Mouse (Mus musculus): Measurements from ENCODE around the gene Lcat. TPM values are rescaled to one million over a fixed set of nuclear protein-coding genes. Genes with fewer than 3 reads are reported as not detected.

The Lcat gene
- polyA plus RNA-seq, 1 experiment from 2014 or later: 0.74 TPM

DNA sequence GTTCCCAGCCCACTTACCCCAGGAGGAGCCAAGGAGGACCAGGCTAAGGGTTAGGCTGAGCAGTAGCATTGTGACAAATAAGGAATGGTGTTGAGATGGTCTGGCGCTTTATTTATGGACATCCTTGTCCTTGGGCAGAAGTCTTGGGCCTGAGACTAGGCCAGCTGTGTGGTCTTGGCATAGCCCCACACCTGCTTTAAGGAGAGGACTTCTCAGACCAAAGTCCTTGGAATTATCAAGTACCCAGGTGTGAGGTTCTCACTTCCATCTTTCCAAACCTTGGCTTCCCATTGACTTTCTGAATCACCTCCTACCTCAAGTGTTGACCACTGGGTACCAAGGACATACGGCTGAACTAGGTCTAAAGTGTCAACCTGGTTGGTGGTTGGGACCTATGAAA, 9.4 kb downstream of the Lcat start, which contains the start of gene Ctrl:
Gene Ctrl, minus strand, starts transcription at position 101 of the 400 bp plus-strand sequence.
- WGBS: 92% methylated on average over 2 of the region's 2 CpGs
- ATAC-seq: no peak
- H3K36me3 ChIP-seq (ENCODE audit: insufficient read depth, low read length): peaks cover 10% of the 10 kb centered on the region; the same call in 1 of the 2 replicates
- no peak within 1 kb of the TSS for H3K4me3 ChIP-seq (ENCODE audit: low read depth, low read length)
- H3K9ac ChIP-seq (replicated peaks; ENCODE audit: low read depth): no peak within 1 kb of the TSS
- no peak for TF ChIP-seq EP300 (IDR thresholded peaks at IDR 0.05)
- no peak for TF ChIP-seq CTCF (IDR thresholded peaks at IDR 0.05)
- no peaks in the 10 kb centered on the region for H3K9me3 ChIP-seq (ENCODE audit: low read length)
- H3K4me2 ChIP-seq (replicated peaks; ENCODE audit: low read depth, low read length): no peak within 1 kb of the TSS
- H3K27ac ChIP-seq (ENCODE audit: low read length): no peak within 1 kb of the TSS
- H3K4me1 ChIP-seq (ENCODE audit: insufficient read depth, low read depth, low read length): peaks cover 5% of the 10 kb centered on the region; the same call in 1 of the 2 replicates
- DNase-seq (ENCODE audit: low spot score): no peak
- H3K27me3 ChIP-seq (replicated peaks; ENCODE audit: insufficient read depth, low read length): no peaks in the 10 kb centered on the region

DNA sequence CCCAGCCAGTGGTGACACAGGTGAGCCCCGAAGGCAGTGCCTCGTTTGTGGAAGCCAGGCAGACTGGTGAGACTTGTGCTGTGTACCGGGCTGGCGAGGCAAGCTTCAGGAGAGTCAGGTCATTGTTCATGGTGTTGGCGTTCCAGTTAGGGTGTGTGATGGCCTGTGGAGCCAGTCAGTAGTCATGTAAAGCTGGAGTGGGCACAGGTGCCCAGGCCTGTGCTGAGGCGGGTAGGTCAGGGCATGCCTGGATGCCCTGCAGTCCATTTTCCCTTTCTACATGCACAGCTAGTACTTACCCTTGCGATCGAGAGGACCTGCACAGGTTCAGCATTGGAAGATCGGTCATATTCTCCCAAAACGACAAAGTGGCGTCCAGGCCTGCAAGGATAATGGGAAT, 10.7 kb downstream of the Lcat start:
- H3K27me3 ChIP-seq (replicated peaks; ENCODE audit: insufficient read depth, low read length): no peaks in the 10 kb centered on the region
- 88% methylated on average over 11 of the region's 11 CpGs for WGBS
- DNase-seq (ENCODE audit: low spot score): no peak

DNA sequence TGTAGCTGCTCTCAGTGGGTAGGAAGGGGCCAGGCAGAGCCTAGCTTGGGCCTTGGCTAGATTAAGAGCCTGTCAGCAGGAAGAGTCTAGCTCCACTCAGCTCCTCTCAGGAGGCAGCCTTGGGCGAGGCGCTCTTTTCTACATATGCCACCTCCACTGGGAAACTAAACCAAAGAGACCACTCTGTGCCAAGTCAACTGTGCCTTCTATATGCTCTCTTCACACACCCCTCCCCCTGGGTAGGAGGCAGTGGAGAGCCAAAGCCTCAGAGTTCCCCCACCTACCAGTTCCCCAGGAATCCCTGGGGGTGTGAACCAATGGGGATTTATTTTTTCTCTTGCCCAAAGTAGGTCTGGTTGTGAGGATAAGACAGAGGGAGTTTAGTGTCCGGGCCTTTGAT, 11.9 kb downstream of the Lcat start:
- Histone ChIP-seq H3K9ac (replicated peaks; ENCODE audit: low read depth) (no peak overlapping the region), H3K4me2 (replicated peaks; ENCODE audit: low read depth, low read length) (no peak overlapping the region), H3K27ac (ENCODE audit: low read length) (no peak overlapping the region), H3K27me3 (replicated peaks; ENCODE audit: insufficient read depth, low read length) (no peaks in the 10 kb centered on the region), H3K9me3 (ENCODE audit: low read length) (no peaks in the 10 kb centered on the region), H3K36me3 (ENCODE audit: insufficient read depth, low read length) (peaks cover 10% of the 10 kb centered on the region; the same call in 1 of the 2 replicates), H3K4me3 (ENCODE audit: low read depth, low read length) (no peak overlapping the region), H3K4me1 (ENCODE audit: insufficient read depth, low read depth, low read length) (no peaks in the 10 kb centered on the region; the same call in 1 of the 2 replicates)
- no peak for TF ChIP-seq CTCF (IDR thresholded peaks at IDR 0.05)
- no peak for DNase-seq (ENCODE audit: low spot score)
- no peak for ATAC-seq
- WGBS: 90% methylated on average over 3 of the region's 3 CpGs

More for the DNA sequence above, 10.7 kb downstream of the Lcat start:
- H3K4me2 ChIP-seq (replicated peaks; ENCODE audit: low read depth, low read length): no peak overlapping the region
- no peak for ATAC-seq
- H3K4me1 ChIP-seq (ENCODE audit: insufficient read depth, low read depth, low read length): peaks cover 5% of the 10 kb centered on the region; the same call in 1 of the 2 replicates
- H3K27ac ChIP-seq (ENCODE audit: low read length): no peak overlapping the region
- H3K9me3 ChIP-seq (ENCODE audit: low read length): no peaks in the 10 kb centered on the region
- TF ChIP-seq CTCF (IDR thresholded peaks at IDR 0.05): no peak
- no peak for TF ChIP-seq EP300 (IDR thresholded peaks at IDR 0.05)
- no peak overlapping the region for H3K9ac ChIP-seq (replicated peaks; ENCODE audit: low read depth)
- peaks cover 10% of the 10 kb centered on the region; the same call in 1 of the 2 replicates for H3K36me3 ChIP-seq (ENCODE audit: insufficient read depth, low read length)
- no peak overlapping the region for H3K4me3 ChIP-seq (ENCODE audit: low read depth, low read length)

DNA sequence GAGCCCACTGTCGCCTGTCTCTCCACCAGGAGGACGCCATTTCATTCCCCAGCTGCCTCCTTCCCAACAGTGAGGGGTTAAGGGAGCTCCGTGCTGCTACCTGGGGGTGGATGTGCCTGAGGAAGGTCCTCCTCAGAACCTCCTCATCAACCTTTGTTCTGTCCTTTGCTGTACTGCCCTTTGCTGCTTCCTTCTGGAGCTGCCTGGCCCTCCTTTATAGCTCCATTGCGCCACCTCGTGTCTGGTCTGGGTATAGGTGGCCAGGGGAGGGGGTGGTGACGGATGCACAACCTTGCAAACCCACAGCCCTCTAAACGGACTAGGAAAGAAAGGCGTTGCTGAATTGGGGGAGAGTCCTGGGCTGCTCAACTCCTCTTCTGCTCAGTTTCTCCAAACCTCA, 12.6 kb downstream of the Lcat start:
- Histone ChIP-seq H3K36me3 (ENCODE audit: insufficient read depth, low read length) (peaks cover 10% of the 10 kb centered on the region; the same call in 1 of the 2 replicates), H3K4me3 (ENCODE audit: low read depth, low read length) (no peak overlapping the region), H3K27me3 (replicated peaks; ENCODE audit: insufficient read depth, low read length) (no peaks in the 10 kb centered on the region), H3K9ac (replicated peaks; ENCODE audit: low read depth) (no peak overlapping the region), H3K27ac (ENCODE audit: low read length) (no peak overlapping the region), H3K4me2 (replicated peaks; ENCODE audit: low read depth, low read length) (no peak overlapping the region), H3K4me1 (ENCODE audit: insufficient read depth, low read depth, low read length) (no peaks in the 10 kb centered on the region), H3K9me3 (ENCODE audit: low read length) (no peaks in the 10 kb centered on the region)
- DNase-seq (ENCODE audit: low spot score): peak; percentile 75
- WGBS: 19% methylated on average over 8 of the region's 8 CpGs
- TF ChIP-seq EP300 (IDR thresholded peaks at IDR 0.05) (no peak), CTCF (IDR thresholded peaks at IDR 0.05) (peak; percentile 96)
- peak; percentile 64; the same call in 1 of the 2 replicates for ATAC-seq

DNA sequence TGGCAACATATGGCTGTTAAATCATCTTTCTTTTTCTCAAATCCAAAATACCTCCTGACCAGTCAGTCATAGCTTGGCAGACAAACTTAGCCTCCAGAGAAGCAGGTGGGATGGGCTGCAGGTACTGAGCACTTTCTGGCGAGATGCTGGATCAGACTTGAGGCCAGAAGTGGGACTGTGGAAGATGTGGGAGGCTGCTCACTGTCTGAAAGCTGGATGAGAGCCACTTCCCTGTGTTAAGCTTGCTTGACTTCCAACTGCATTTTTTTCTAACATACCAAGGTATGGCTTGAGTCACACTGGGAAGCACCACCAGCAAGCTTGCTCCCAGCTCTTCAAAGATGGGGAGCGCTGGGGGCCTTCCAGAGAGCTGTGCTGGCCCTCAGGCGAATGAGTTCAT, 18.1 kb downstream of the Lcat start:
- TF ChIP-seq CTCF (IDR thresholded peaks at IDR 0.05) (no peak), EP300 (IDR thresholded peaks at IDR 0.05) (no peak)
- Histone ChIP-seq H3K9ac (replicated peaks; ENCODE audit: low read depth) (no peak overlapping the region), H3K27me3 (replicated peaks; ENCODE audit: insufficient read depth, low read length) (no peaks in the 10 kb centered on the region), H3K4me1 (ENCODE audit: insufficient read depth, low read depth, low read length) (no peaks in the 10 kb centered on the region), H3K4me2 (replicated peaks; ENCODE audit: low read depth, low read length) (no peak overlapping the region), H3K36me3 (ENCODE audit: insufficient read depth, low read length) (peaks cover 2% of the 10 kb centered on the region; the same call in 1 of the 2 replicates), H3K4me3 (ENCODE audit: low read depth, low read length) (no peak overlapping the region), H3K27ac (ENCODE audit: low read length) (no peak overlapping the region), H3K9me3 (ENCODE audit: low read length) (no peaks in the 10 kb centered on the region)
- ATAC-seq (no peak), DNase-seq (ENCODE audit: low spot score) (no peak)
- 61% methylated on average over 3 of the region's 3 CpGs for WGBS

DNA sequence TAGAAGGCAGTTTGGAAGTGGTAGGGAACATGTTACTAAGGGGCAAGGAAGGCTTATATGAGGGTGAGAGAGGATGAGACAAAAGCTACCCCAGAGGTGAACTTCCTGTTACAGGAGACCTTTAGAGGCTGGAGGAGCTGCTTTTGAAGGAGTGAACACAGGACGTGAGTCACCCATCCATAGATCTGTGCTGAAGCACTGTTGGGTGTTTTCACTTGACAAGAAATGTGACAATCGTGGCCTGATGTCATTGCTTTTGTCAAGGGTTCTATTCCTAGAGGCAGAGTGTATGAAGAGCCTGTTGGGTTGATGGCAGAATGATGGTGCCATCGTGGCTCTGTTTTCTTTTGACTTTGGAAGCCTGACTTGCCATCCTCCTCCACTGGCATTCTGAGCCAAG, 23.8 kb downstream of the Lcat start:
- DNase-seq (ENCODE audit: low spot score): no peak
- Histone ChIP-seq H3K27me3 (replicated peaks; ENCODE audit: insufficient read depth, low read length) (no peaks in the 10 kb centered on the region), H3K4me1 (ENCODE audit: insufficient read depth, low read depth, low read length) (no peaks in the 10 kb centered on the region), H3K4me2 (replicated peaks; ENCODE audit: low read depth, low read length) (no peak overlapping the region), H3K4me3 (ENCODE audit: low read depth, low read length) (no peak overlapping the region), H3K9me3 (ENCODE audit: low read length) (no peaks in the 10 kb centered on the region), H3K36me3 (ENCODE audit: insufficient read depth, low read length) (no peaks in the 10 kb centered on the region), H3K27ac (ENCODE audit: low read length) (no peak overlapping the region), H3K9ac (replicated peaks; ENCODE audit: low read depth) (no peak overlapping the region)
- WGBS: 86% methylated on average over 3 of the region's 3 CpGs
- TF ChIP-seq CTCF (IDR thresholded peaks at IDR 0.05) (no peak), EP300 (IDR thresholded peaks at IDR 0.05) (no peak)
- no peak for ATAC-seq

All from lung, postnatal 0 days (tissue).